Mouse (Mus musculus): Measurements from ENCODE around the gene Kmt2e. TPM values are rescaled to one million over a fixed set of nuclear protein-coding genes. Genes with fewer than 3 reads are reported as not detected.

Kmt2e gene
- polyA plus RNA-seq, 1 experiment from 2014 or later, result 170 TPM

DNA sequence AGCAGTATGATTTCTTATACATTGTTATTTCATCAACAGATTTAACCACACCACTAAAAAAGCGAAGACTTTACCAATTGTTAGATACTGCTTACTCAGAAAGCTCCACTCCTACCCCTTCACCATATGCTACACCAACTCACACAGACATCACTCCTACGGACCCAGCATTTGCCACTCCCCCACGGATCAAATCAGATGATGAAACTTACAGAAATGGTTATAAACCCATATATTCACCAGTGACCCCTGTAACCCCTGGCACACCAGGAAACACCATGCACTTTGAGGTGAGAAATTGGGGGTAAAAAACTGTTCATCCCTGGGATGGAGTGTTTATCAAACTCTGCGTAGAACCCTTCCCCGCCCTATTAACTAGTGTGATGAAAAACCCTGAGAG, 62.7 kb downstream of the Kmt2e start:
- H3K9me3 ChIP-seq, result no peaks in the 10 kb centered on the region
- H3K9ac ChIP-seq, result no peak overlapping the region
- 94% methylated on average over 5 of the region's 5 CpGs for WGBS
- H3K4me1 ChIP-seq (replicated peaks), result no peaks in the 10 kb centered on the region
- H3K27ac ChIP-seq, result no peak overlapping the region
- peaks cover 85% of the 10 kb centered on the region for H3K36me3 ChIP-seq
- ATAC-seq (ENCODE audit: low FRiP score), result no peak
- no peaks in the 10 kb centered on the region for H3K27me3 ChIP-seq
- no peak overlapping the region for H3K4me3 ChIP-seq
- no peak overlapping the region for H3K4me2 ChIP-seq

DNA sequence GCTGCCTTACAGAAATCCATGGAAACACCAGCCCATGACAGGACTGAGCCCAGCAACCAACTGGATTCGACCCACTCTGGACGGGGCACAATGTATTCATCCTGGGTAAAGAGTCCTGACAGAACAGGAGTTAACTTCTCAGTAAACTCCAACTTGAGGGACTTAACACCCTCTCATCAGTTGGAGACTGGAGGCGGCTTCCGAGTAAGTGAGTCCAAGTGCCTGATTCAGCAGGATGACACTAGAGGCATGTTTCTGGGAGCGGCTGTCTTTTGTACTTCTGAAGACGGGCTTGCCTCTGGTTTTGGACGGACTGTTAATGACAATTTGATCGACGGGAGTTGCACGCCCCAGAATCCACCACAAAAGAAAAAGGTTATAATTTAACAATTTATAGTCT, 63.7 kb downstream of the Kmt2e start:
- Histone ChIP-seq H3K36me3 (peaks cover 84% of the 10 kb centered on the region), H3K9ac (no peak overlapping the region), H3K27me3 (no peaks in the 10 kb centered on the region), H3K4me3 (no peak overlapping the region), H3K27ac (0 out of 2 replicates have a peak overlapping the region, but pooled peaks have one; percentile 35), H3K4me2 (no peak overlapping the region), H3K4me1 (replicated peaks) (no peaks in the 10 kb centered on the region), H3K9me3 (no peaks in the 10 kb centered on the region)
- 85% methylated on average over 10 of the region's 10 CpGs for WGBS
- ATAC-seq (ENCODE audit: low FRiP score), result no peak

DNA sequence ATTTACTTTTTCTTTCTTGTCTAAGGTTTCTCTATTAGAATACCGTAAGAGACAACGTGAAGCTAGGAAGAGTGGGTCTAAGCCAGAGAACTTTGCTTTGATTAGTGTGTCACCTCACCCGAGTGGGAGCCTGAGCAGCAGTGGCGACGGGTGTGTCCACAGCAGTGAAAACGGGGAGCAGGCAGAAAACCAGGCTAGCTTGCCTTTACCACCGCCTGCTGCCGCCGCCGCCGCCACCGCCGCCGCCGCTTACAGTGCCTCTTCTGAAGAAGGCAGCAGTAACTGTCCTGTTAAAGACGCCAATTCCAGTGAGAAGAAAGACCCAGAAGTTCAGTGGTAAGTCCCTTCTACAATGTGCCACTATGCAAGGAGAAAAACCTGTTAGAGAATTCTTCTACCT, 65.0 kb downstream of the Kmt2e start:
- ATAC-seq (ENCODE audit: low FRiP score), result no peak
- no peaks in the 10 kb centered on the region for H3K27me3 ChIP-seq
- H3K36me3 ChIP-seq, result peaks cover 77% of the 10 kb centered on the region
- no peak overlapping the region for H3K27ac ChIP-seq
- H3K9ac ChIP-seq, result no peak overlapping the region
- no peak overlapping the region for H3K4me3 ChIP-seq
- 91% methylated on average over 16 of the region's 16 CpGs for whole genome bisulfite sequencing
- no peaks in the 10 kb centered on the region for H3K4me1 ChIP-seq (replicated peaks)
- no peak overlapping the region for H3K4me2 ChIP-seq
- H3K9me3 ChIP-seq, result no peaks in the 10 kb centered on the region

DNA sequence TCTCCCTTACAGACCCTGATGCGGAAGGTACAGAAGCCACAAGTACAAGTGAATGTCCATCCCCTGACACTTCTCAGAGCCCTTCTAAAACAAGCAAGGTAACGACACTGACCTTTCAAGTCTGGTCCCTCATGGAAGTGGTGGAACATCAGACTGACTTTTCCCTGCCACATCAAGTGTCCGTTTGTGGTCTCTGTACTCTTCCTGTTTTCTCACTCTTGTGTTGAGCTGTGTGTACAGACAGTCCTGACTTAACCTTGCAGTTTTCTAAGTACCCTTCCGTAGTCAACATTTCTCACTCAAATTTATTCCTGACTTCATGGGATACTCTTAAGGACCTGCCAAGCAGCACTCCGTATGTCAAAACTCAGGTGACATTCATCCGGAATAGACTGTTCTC, 66.5 kb downstream of the Kmt2e start:
- no peak overlapping the region for H3K9ac ChIP-seq
- no peak overlapping the region for H3K4me3 ChIP-seq
- no peaks in the 10 kb centered on the region for H3K27me3 ChIP-seq
- 97% methylated on average over 6 of the region's 6 CpGs for WGBS
- no peaks in the 10 kb centered on the region for H3K9me3 ChIP-seq
- no peak overlapping the region for H3K4me2 ChIP-seq
- H3K27ac ChIP-seq, result no peak overlapping the region
- peaks cover 76% of the 10 kb centered on the region for H3K36me3 ChIP-seq
- no peak for ATAC-seq (ENCODE audit: low FRiP score)
- H3K4me1 ChIP-seq (replicated peaks), result no peaks in the 10 kb centered on the region

DNA sequence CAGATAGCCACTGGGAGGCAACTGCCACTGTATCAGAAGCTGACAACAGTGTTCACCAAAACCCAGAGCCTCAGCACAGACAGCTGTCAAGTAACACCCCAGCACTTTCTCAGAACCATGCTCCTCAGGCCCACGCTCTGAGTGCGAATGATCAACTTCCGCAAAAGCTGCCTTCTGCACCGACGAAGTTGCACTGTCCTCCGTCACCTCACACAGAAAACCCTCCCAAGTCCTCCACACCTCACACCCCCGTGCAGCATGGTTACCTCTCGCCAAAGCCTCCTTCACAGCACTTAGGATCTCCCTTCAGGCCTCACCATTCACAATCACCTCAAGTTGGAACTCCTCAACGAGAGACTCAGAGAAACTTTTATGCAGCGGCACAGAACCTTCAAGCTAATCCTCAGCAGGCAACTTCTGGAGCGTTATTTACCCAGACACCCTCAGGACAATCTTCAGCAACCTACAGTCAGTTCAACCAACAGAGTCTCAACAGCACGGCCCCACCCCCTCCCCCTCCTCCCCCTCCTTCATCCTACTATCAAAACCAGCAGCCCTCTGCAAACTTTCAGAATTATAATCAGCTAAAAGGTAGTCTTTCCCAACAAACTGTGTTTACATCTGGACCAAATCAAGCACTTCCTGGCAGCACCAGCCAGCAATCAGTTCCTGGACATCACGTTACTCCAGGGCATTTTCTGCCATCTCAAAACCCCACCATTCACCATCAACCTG, 67.5 kb downstream of the Kmt2e start:
- 85% methylated on average over 13 of the region's 13 CpGs for WGBS
- Histone ChIP-seq H3K4me1 (replicated peaks) (no peaks in the 10 kb centered on the region), H3K4me3 (no peak overlapping the region), H3K9ac (no peak overlapping the region), H3K27ac (no peak overlapping the region), H3K4me2 (no peak overlapping the region), H3K27me3 (no peaks in the 10 kb centered on the region), H3K36me3 (peaks cover 73% of the 10 kb centered on the region), H3K9me3 (no peaks in the 10 kb centered on the region)
- ATAC-seq (ENCODE audit: low FRiP score), result no peak

DNA sequence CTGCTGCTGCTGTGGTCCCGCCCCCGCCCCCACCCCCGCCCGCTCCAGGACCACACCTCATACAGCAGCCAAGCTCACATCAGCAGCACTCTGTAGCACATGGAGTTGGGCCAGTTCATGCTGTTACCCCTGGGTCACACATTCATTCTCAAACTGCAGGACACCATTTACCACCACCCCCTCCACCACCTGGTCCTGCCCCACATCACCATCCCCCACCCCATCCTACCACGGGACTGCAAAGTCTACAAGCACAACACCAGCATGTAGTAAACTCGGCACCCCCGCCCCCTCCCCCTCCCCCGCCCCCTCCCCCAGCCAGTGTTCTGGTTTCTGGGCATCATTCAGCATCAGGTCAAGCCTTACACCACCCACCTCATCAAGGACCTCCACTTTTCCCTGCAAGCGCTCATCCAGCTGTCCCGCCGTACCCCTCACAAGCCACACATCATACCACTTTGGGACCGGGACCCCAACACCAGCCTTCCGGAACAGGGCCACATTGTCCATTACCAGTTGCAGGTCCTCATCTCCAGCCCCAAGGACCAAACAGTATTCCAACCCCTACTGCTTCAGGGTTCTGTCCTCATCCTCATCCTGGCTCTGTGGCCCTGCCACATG, 68.2 kb downstream of the Kmt2e start:
- peak; percentile 64 for ATAC-seq (ENCODE audit: low FRiP score)
- Histone ChIP-seq H3K4me2 (no peak overlapping the region), H3K36me3 (peaks cover 72% of the 10 kb centered on the region), H3K4me1 (replicated peaks) (0 out of 2 replicates have a peak, but pooled peaks cover 2% of the 10 kb centered on the region), H3K27me3 (no peaks in the 10 kb centered on the region), H3K27ac (no peak overlapping the region), H3K9me3 (no peaks in the 10 kb centered on the region), H3K4me3 (no peak overlapping the region), H3K9ac (no peak overlapping the region)
- WGBS, result 82% methylated on average over 11 of the region's 13 CpGs

DNA sequence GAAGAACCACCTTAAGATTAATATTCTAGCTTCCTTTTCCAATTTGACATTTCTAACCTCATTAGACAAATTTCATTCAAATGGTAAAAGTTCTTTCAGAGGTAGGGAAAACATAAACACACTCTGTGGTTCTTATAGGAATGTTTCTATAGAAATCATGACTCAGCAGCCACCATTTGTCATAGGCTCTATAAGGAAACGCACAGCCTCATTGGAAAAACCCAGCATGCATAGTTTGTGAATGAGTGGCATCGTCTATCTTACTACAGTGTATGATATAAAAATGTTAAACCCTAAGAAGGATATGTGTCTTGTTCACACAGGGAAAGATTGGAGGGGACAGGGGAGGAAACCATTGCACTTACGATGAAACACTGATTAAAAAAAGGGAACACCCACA, 71.3 kb downstream of the Kmt2e start:
- Histone ChIP-seq H3K9me3 (no peaks in the 10 kb centered on the region), H3K27ac (peak overlapping the region; percentile 35; the same call in 1 of the 2 replicates), H3K4me3 (no peak overlapping the region), H3K9ac (no peak overlapping the region), H3K27me3 (no peaks in the 10 kb centered on the region), H3K36me3 (peaks cover 59% of the 10 kb centered on the region), H3K4me1 (replicated peaks) (0 out of 2 replicates have a peak, but pooled peaks cover 3% of the 10 kb centered on the region), H3K4me2 (no peak overlapping the region)
- 82% methylated on average over 3 of the region's 3 CpGs for WGBS
- ATAC-seq (ENCODE audit: low FRiP score), result no peak

DNA sequence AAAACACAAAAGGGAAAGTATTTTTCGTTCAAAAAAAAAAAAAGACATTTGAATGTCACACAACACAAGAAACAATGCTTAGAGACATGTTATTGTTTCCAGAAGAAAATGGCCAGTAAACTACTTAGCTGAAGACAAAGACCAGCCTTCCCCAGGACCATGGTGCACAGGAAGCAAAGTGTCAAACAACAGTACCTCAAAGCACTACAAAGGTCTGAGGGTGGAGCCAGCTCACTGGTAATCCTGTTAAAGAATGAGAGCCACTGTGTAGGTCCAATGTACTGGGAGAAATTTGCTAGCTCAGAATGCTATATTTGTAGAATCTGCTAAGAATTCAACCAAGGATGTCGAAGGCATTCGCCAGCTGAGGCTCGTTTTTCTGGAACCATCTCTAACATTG, 73.0 kb downstream of the Kmt2e start:
- 0 out of 2 replicates have a peak, but pooled peaks cover 3% of the 10 kb centered on the region for H3K4me1 ChIP-seq (replicated peaks)
- no peak overlapping the region for H3K4me3 ChIP-seq
- H3K4me2 ChIP-seq, result no peak overlapping the region
- 85% methylated on average over 4 of the region's 4 CpGs for WGBS
- H3K9ac ChIP-seq, result no peak overlapping the region
- H3K36me3 ChIP-seq, result peaks cover 55% of the 10 kb centered on the region
- H3K27ac ChIP-seq, result peak overlapping the region; percentile 62
- H3K9me3 ChIP-seq, result no peaks in the 10 kb centered on the region
- H3K27me3 ChIP-seq, result no peaks in the 10 kb centered on the region
- ATAC-seq (ENCODE audit: low FRiP score), result no peak

DNA sequence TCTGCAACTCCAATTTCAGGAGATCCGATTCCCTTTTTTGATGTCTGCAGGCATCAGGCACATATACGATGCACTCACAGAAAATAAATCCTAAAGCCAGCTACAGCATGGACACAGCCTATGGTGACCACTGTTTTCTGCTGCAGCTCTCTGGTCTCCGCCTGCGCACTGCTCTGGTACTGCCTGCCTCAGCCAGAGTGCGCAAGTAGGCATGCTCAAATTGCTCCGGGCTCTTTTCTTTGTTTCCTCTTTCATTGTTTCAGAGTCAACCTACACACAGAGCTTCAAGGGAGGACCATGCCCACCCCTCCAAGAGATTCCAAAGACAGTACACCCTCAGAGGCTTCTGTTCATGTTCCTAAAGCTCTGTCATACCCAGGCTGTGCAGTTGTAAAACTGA, 74.4 kb downstream of the Kmt2e start:
- no peaks in the 10 kb centered on the region for H3K9me3 ChIP-seq
- H3K4me2 ChIP-seq, result no peak overlapping the region
- H3K27ac ChIP-seq, result peak overlapping the region; percentile 60; the same call in 1 of the 2 replicates
- peaks cover 59% of the 10 kb centered on the region for H3K36me3 ChIP-seq
- no peak overlapping the region for H3K4me3 ChIP-seq
- H3K27me3 ChIP-seq, result no peaks in the 10 kb centered on the region
- 0 out of 2 replicates have a peak, but pooled peaks have one; percentile 18 for ATAC-seq (ENCODE audit: low FRiP score)
- WGBS, result 63% methylated on average over 6 of the region's 6 CpGs
- 0 out of 2 replicates have a peak overlapping the region, but pooled peaks have one; percentile 8 for H3K9ac ChIP-seq
- 0 out of 2 replicates have a peak, but pooled peaks cover 3% of the 10 kb centered on the region for H3K4me1 ChIP-seq (replicated peaks)

DNA sequence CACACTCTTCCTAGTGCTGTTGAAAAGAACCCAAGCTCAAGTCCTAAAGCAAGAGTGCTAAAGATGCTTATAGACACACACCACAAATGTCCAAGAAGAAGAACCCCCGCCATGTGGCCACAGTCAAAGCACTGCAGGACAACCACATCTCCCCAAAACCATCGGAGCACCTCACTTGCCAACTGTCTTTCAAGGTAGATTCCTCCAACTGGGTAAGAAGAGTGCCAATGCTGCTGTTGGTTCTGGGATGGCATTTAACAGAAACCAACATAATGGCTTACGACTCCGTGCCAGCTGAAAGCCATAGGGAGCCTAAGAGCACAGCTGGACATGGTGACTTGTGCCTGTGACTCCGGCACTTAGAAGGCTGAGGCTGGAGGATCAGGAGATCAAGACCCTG, 77.2 kb downstream of the Kmt2e start:
- Histone ChIP-seq H3K4me1 (replicated peaks) (0 out of 2 replicates have a peak, but pooled peaks cover 3% of the 10 kb centered on the region), H3K4me2 (no peak overlapping the region), H3K9ac (no peak overlapping the region), H3K9me3 (no peaks in the 10 kb centered on the region), H3K4me3 (no peak overlapping the region), H3K27ac (no peak overlapping the region), H3K27me3 (no peaks in the 10 kb centered on the region), H3K36me3 (peaks cover 65% of the 10 kb centered on the region)
- ATAC-seq (ENCODE audit: low FRiP score), result no peak
- 96% methylated on average over 5 of the region's 5 CpGs for WGBS

DNA sequence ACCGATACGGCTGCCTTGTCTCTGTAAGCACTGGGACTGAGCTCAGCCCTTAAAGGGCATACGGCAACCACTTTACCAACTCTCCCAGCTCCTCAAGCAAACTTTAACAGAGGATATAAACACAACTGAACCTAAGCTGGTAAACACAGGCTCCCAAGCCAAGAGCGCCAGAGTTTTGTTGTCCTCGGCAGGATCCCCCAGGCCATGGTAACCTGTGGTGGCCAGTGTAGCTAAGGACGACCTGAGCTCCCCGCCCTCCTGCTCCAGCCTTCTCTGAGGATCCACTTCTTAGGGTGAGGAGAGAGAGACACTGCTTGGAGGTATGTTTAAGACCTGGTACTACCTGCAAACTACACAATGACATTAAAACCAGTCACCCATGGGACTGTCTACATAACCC, 78.3 kb downstream of the Kmt2e start:
- peaks cover 64% of the 10 kb centered on the region for H3K36me3 ChIP-seq
- no peak overlapping the region for H3K4me2 ChIP-seq
- H3K4me1 ChIP-seq (replicated peaks), result peaks cover 5% of the 10 kb centered on the region; the same call in 1 of the 2 replicates
- H3K27me3 ChIP-seq, result no peaks in the 10 kb centered on the region
- no peaks in the 10 kb centered on the region for H3K9me3 ChIP-seq
- no peak overlapping the region for H3K9ac ChIP-seq
- no peak overlapping the region for H3K4me3 ChIP-seq
- H3K27ac ChIP-seq, result no peak overlapping the region
- ATAC-seq (ENCODE audit: low FRiP score), result no peak
- WGBS, result 91% methylated on average over 7 of the region's 7 CpGs

DNA sequence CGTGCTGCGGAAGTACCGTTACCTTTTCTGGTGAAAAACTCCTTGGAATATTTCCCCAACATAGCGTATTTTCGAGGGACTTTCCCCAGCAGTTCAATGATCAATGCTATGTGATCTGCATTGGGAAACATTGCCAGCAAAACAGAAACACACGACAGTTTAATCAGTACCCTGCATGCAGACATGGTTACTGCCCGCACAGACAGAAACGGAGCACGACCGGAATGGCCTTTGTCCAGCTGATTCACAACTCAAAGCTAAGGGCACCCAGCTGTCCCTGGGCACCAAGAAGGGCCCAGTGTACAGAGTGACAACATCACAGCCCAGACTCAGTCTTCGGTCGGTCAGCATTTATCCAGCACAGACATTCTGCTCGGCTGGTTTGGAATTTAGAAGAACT, 79.2 kb downstream of the Kmt2e start:
- Histone ChIP-seq H3K4me2 (no peak overlapping the region), H3K36me3 (peaks cover 64% of the 10 kb centered on the region), H3K9ac (no peak overlapping the region), H3K4me3 (no peak overlapping the region), H3K27ac (no peak overlapping the region), H3K9me3 (no peaks in the 10 kb centered on the region), H3K27me3 (no peaks in the 10 kb centered on the region), H3K4me1 (replicated peaks) (peaks cover 9% of the 10 kb centered on the region)
- no peak for ATAC-seq (ENCODE audit: low FRiP score)
- 93% methylated on average over 13 of the region's 13 CpGs for WGBS

DNA sequence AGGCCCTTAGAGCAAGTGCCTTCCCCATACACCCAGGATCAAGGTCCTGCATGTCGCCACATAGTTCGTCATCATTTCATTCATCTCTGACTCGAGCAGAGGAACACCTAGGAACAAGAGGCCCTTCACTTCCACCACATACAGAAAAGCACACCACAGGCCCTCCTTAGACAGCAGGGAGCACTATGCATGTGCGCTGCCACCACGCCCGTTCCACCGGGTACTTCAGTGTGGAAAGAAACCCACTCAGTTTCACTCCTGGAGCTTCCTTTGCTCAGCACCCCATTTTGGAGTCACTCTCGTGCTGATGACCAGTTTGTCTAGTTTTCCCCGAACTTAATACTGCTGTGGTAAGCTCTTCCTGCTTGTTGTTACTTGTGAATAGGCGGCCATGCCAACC, 80.8 kb downstream of the Kmt2e start:
- Histone ChIP-seq H3K36me3 (peaks cover 55% of the 10 kb centered on the region), H3K4me3 (no peak overlapping the region), H3K4me2 (no peak overlapping the region), H3K9ac (no peak overlapping the region), H3K9me3 (no peaks in the 10 kb centered on the region), H3K27me3 (no peaks in the 10 kb centered on the region), H3K27ac (no peak overlapping the region), H3K4me1 (replicated peaks) (peaks cover 19% of the 10 kb centered on the region)
- WGBS, result 94% methylated on average over 10 of the region's 10 CpGs
- no peak for ATAC-seq (ENCODE audit: low FRiP score)
